Mouse (Mus musculus) lung, postnatal 0 days (tissue): ENCODE measurements around the gene Nmd3. TPM values are rescaled to one million over a fixed set of nuclear protein-coding genes. Genes with fewer than 3 reads are reported as not detected.
A peak's percentile ranks its signal among the peaks of the same experiment; 100 is the strongest.

Experiments used
- ATAC-seq: fragments of 200-750 bp; cut with Nextera tagmentation; 2 replicates; pipeline ENCODE4 v1.8.0; 2017; ENCODE audit warnings: moderate library complexity
- DNase-seq: peaks from one replicate; pipeline ENCODE4 v3.0.0-alpha.2; 2016; ENCODE audit warnings: low spot score
- H3K27ac ChIP-seq: fragments of 300-500 bp; sonication (generic); 2 replicates; pipeline ENCODE4 v1.5.1; 2014; ENCODE audit warnings: antibody characterized with exemption, mild to moderate bottlenecking, low read length, mixed read lengths
- H3K27me3 ChIP-seq: fragments of 300-500 bp; sonication (generic); replicated peaks from 2 replicates; pipeline ENCODE4 v1.6.1; 2014; ENCODE audit warnings: low read length, mixed read lengths; ENCODE audit not compliant: insufficient read depth
- H3K36me3 ChIP-seq: fragments of 300-500 bp; sonication (generic); 2 replicates; pipeline ENCODE4 v1.6.1; 2014; ENCODE audit warnings: low read length, mixed read lengths; ENCODE audit not compliant: insufficient read depth
- H3K4me1 ChIP-seq: fragments of 300-500 bp; sonication (generic); 2 replicates; pipeline ENCODE4 v1.6.1; 2014; ENCODE audit warnings: antibody characterized with exemption, low read depth, low read length, mixed read lengths; ENCODE audit not compliant: insufficient read depth
- H3K4me2 ChIP-seq: fragments of 300-500 bp; sonication (generic); replicated peaks from 2 replicates; pipeline ENCODE4 v1.6.1; 2014; ENCODE audit warnings: low read depth, mild to moderate bottlenecking, low read length, moderate library complexity, mixed read lengths
- H3K4me3 ChIP-seq: fragments of 300-500 bp; sonication (generic); 2 replicates; pipeline ENCODE4 v1.5.1; 2014; ENCODE audit warnings: low read depth, low read length
- H3K9ac ChIP-seq: fragments of 300-500 bp; sonication (generic); replicated peaks from 2 replicates; pipeline ENCODE4 v1.6.1; 2014; ENCODE audit warnings: low read depth, mild to moderate bottlenecking
- H3K9me3 ChIP-seq: fragments of 300-500 bp; sonication (generic); 2 replicates; pipeline ENCODE4 v1.6.1; 2016; ENCODE audit warnings: low read length, mixed read lengths
- CTCF ChIP-seq: IDR thresholded peaks from 2 replicates; pipeline ENCODE4 v1.5.1; 2016; ENCODE audit warnings: antibody characterized with exemption, mild to moderate bottlenecking
- EP300 ChIP-seq: IDR thresholded peaks from 2 replicates; pipeline ENCODE4 v1.6.1; 2016; ENCODE audit warnings: antibody characterized with exemption, mild to moderate bottlenecking, control low read depth
- WGBS: fragments of 180-500 bp; shearing (Covaris S2); extraction: QIAGEN DNeasy Blood & Tissue Kit; methylation state at CpG from one replicate; pipeline ENCODE4 v1.1.7; 2014; 5-methylcytosine and 5-hydroxymethylcytosine counted together
- polyA plus RNA-seq: library from polyadenylated mRNA; unstranded; fragments of >200 nt; fragmentation: Nextera tagmentation; extraction: Ambion mirVana; gene quantifications from 2 replicates; pipeline ENCODE4 v1.2.1, GENCODE M21; 2015

The Nmd3 gene
- polyA plus RNA-seq, 1 experiment from 2014 or later, result 70.9 TPM

- no peak overlapping the region for H3K4me2 ChIP-seq
- no peak for DNase-seq
- H3K27me3 ChIP-seq, result no peaks in the 10 kb centered on the region
- WGBS, result 81% methylated on average over 4 of the region's 4 CpGs
- TF ChIP-seq EP300 (no peak), CTCF (no peak)
- ATAC-seq, result no peak
- H3K4me3 ChIP-seq, result no peak overlapping the region
- no peak overlapping the region for H3K9ac ChIP-seq
- H3K36me3 ChIP-seq, result no peaks in the 10 kb centered on the region
- no peaks in the 10 kb centered on the region for H3K4me1 ChIP-seq
- no peak overlapping the region for H3K27ac ChIP-seq
- H3K9me3 ChIP-seq, result no peaks in the 10 kb centered on the region
These were observed 39.4 kb downstream of the Nmd3 start for GRCm38 (mm10) chr3:69761195-69761594.

GRCm38 (mm10) chr3:69762838-69763368, 41.1 kb downstream of the Nmd3 start:
- Histone ChIP-seq H3K9ac (no peak overlapping the region), H3K27ac (no peak overlapping the region), H3K36me3 (no peaks in the 10 kb centered on the region), H3K4me1 (no peaks in the 10 kb centered on the region), H3K27me3 (no peaks in the 10 kb centered on the region), H3K9me3 (no peaks in the 10 kb centered on the region), H3K4me2 (no peak overlapping the region), H3K4me3 (no peak overlapping the region)
- no peak for TF ChIP-seq EP300
- no peak for TF ChIP-seq CTCF
- WGBS, result 57% methylated on average over 6 of the region's 6 CpGs
- DNase-seq (no peak), ATAC-seq (no peak)

GRCm38 (mm10) chr3:69763630-69764565, 42.1 kb downstream of the Nmd3 start:
- Histone ChIP-seq H3K4me2 (no peak overlapping the region), H3K36me3 (no peaks in the 10 kb centered on the region), H3K27me3 (no peaks in the 10 kb centered on the region), H3K27ac (no peak overlapping the region), H3K4me1 (no peaks in the 10 kb centered on the region), H3K4me3 (no peak overlapping the region), H3K9me3 (no peaks in the 10 kb centered on the region), H3K9ac (no peak overlapping the region)
- TF ChIP-seq CTCF, result no peak
- no peak for TF ChIP-seq EP300
- 82% methylated on average over 21 of the region's 21 CpGs for WGBS
- DNase-seq (no peak), ATAC-seq (no peak)

DNA sequence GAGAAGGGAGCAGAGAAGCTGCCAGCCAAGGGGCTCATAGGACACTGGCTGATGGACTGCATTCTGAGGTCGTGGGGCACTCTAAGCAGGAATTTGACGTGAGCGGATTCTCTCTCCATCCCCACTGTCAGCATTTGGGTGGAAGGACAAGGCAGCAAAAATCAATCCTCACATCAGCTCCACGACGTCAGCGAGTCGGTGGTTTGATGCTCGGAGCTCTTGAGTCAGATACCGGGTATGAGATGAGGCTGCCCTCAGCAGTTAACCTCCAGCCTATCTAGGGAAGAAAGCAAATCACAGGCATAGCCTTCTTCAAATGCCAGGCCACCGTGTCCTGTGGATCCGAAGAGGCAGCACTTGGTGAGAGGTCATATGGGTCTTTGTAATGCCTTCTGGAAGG, 43.4 kb downstream of the Nmd3 start:
- no peak for DNase-seq
- no peak overlapping the region for H3K27ac ChIP-seq
- H3K4me1 ChIP-seq, result no peaks in the 10 kb centered on the region
- 95% methylated on average over 11 of the region's 11 CpGs for WGBS
- no peak for ATAC-seq
- H3K9ac ChIP-seq, result no peak overlapping the region
- H3K4me2 ChIP-seq, result no peak overlapping the region
- no peaks in the 10 kb centered on the region for H3K9me3 ChIP-seq
- no peaks in the 10 kb centered on the region for H3K36me3 ChIP-seq
- no peaks in the 10 kb centered on the region for H3K27me3 ChIP-seq
- TF ChIP-seq CTCF (no peak), EP300 (no peak)
- no peak overlapping the region for H3K4me3 ChIP-seq

- Histone ChIP-seq H3K4me1 (no peaks in the 10 kb centered on the region), H3K9me3 (no peaks in the 10 kb centered on the region), H3K4me2 (no peak overlapping the region), H3K9ac (no peak overlapping the region), H3K4me3 (no peak overlapping the region), H3K27ac (no peak overlapping the region), H3K36me3 (no peaks in the 10 kb centered on the region), H3K27me3 (no peaks in the 10 kb centered on the region)
- ATAC-seq (no peak), DNase-seq (no peak)
- 88% methylated on average over 4 of the region's 4 CpGs for WGBS
- no peak for TF ChIP-seq CTCF
- no peak for TF ChIP-seq EP300
These were observed 47.4 kb downstream of the Nmd3 start for GRCm38 (mm10) chr3:69769150-69769549.

DNA sequence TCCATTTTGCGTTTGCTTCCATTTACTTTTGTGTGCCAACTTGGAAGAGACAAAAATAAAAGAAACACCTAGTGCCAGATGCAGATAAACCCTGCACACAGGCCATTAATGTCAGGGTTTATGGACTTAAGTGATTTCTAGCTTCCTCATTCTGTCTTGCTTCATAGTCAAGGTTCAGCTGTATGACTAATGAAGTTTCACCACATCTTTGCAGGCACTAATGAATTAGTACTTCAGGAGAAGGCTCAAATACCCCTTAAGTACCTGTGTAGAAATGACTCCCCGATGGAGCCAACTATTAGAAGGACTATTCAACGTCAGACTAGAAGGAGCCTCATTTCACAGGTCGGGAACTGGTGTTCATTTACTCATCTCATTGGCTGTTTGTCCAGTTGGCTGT, 51.6 kb downstream of the Nmd3 start:
- Histone ChIP-seq H3K4me2 (no peak overlapping the region), H3K36me3 (no peaks in the 10 kb centered on the region), H3K9ac (no peak overlapping the region), H3K4me3 (no peak overlapping the region), H3K9me3 (no peaks in the 10 kb centered on the region), H3K27me3 (no peaks in the 10 kb centered on the region), H3K27ac (no peak overlapping the region), H3K4me1 (no peaks in the 10 kb centered on the region)
- peak; percentile 58 for DNase-seq
- 73% methylated on average over 4 of the region's 4 CpGs for WGBS
- TF ChIP-seq CTCF, result no peak
- TF ChIP-seq EP300, result no peak
- ATAC-seq, result peak; percentile 46
